Mouse (Mus musculus) heart, postnatal 0 days (tissue): Measurements from ENCODE around the gene Palm.

Experiments
- CTCF ChIP-seq: IDR thresholded peaks from 2 replicates; pipeline ENCODE4 v1.5.1; 2016; ENCODE audit warnings: antibody characterized with exemption, control low read depth, low read depth
- EP300 ChIP-seq: IDR thresholded peaks from 2 replicates; pipeline ENCODE4 v1.6.1; 2016; ENCODE audit warnings: antibody characterized with exemption, low read depth

- TF ChIP-seq CTCF (no peak), EP300 (no peak)
Measured at GRCm38 (mm10) chr10:79860079-79860911, 66.9 kb downstream of the Palm start.
